Mouse (Mus musculus) G1E (cell line): Measurements from ENCODE around the gene Dcaf6. TPM values are rescaled to one million over a fixed set of nuclear protein-coding genes. Genes with fewer than 3 reads are reported as not detected.

Experiments used
- ATAC-seq: 2 replicates; pipeline ENCODE4 v1.8.0; 2016; ENCODE audit warnings: mild to moderate bottlenecking; ENCODE audit not compliant: insufficient number of reproducible peaks, poor library complexity, low FRiP score, severe bottlenecking; ENCODE audit errors: extremely low read depth
- DNase-seq: peaks from one replicate; pipeline ENCODE4 v3.0.0; 2012; ENCODE audit warnings: low spot score
- H3K27me3 ChIP-seq: 2 replicates; pipeline ENCODE4 v1.6.1; 2012; ENCODE audit warnings: mild to moderate bottlenecking, low read length, inconsistent platforms; ENCODE audit not compliant: insufficient read depth
- H3K36me3 ChIP-seq: replicated peaks from 2 replicates; pipeline ENCODE3; 2012; ENCODE audit warnings: mild to moderate bottlenecking, inconsistent platforms
- H3K4me1 ChIP-seq: 2 replicates; pipeline ENCODE4 v1.6.1; 2012; ENCODE audit warnings: low read depth, low read length, inconsistent platforms, mixed read lengths; ENCODE audit not compliant: insufficient read depth
- H3K4me3 ChIP-seq: 2 replicates; pipeline ENCODE4 v1.5.1; 2012; ENCODE audit warnings: low read depth, mild to moderate bottlenecking, inconsistent platforms, low read length, moderate library complexity, mixed read lengths
- H3K9me3 ChIP-seq: replicated peaks from 2 replicates; pipeline ENCODE4 v1.6.1; 2012; ENCODE audit warnings: inconsistent platforms
- CTCF ChIP-seq: IDR thresholded peaks from 2 replicates; pipeline ENCODE4 v1.5.1; 2012; ENCODE audit warnings: low read depth, low read length, inconsistent platforms, mixed read lengths
- GATA1 ChIP-seq: IDR thresholded peaks from 2 replicates; pipeline ENCODE4 v1.6.1; 2012; ENCODE audit warnings: borderline replicate concordance, low read length, inconsistent platforms, mixed read lengths
- GATA2 ChIP-seq: IDR thresholded peaks from 2 replicates; pipeline ENCODE4 v1.6.1; 2012; ENCODE audit warnings: low read depth, low read length, inconsistent platforms, borderline replicate concordance
- POLR2AphosphoS5 ChIP-seq: IDR thresholded peaks from 2 replicates; pipeline ENCODE4 v1.6.1; 2012; ENCODE audit warnings: low read depth, low read length, inconsistent platforms; ENCODE audit not compliant: insufficient replicate concordance
- TAL1 ChIP-seq: conservative IDR thresholded peaks from 2 replicates; pipeline ENCODE4 v1.6.1; 2012; ENCODE audit warnings: low read depth, low read length, inconsistent platforms, mixed read lengths
- polyA plus RNA-seq: library from polyadenylated mRNA; stranded (reverse); fragments of >175 nt; gene quantifications from 2 replicates; pipeline ENCODE4 v1.2.3, GENCODE M21; 2012
- total RNA-seq, 2 experiments: library from RNA; stranded (forward) in 1 of 2; stranded (reverse) in 1 of 2; fragments of 200-1000 nt in 1 of 2; fragments of >200 nt in 1 of 2; fragmentation: Nextera tagmentation in 1 of 2; gene quantifications; 2 replicates each; pipeline ENCODE4 v1.2.3; 2014 to 2017

Dcaf6 gene
- total RNA-seq (2014; fragmentation: Nextera tagmentation) (85.0 and 110 TPM in 2 replicates), total RNA-seq (2017) (60.4 and 65.7 TPM in 2 replicates), polyA plus RNA-seq (44.8 and 47.3 TPM in 2 replicates)

DNA sequence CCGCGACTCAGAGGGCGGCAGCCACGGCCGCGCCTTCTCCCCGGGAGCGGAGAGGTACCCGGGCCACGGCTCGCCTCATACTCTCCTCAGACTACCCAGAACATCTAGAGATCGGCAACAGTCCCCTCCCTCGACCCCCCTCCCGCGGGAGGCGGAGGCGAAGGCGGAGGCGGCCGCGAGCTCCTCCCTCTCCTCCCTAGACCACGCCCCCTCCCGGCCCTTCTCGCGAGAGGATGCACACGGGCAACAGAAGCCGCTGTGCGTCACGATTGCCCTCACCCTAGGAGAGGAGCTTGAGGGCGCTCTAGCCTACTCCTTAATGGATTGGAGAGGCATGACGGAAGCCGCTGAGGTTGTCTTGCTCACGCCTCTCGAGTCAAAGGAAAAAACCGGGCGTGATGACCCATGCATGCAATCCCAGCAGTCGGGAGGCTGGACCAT lies at the start of gene Dcaf6, which contains the start of gene Mpc2:
Dcaf6 (minus strand) TSS at position 116 of the 441 bp plus-strand sequence.
Mpc2 (plus strand) TSS at position 278 of the 441 bp plus-strand sequence.
- Histone ChIP-seq H3K9me3 (no peaks in the 10 kb centered on the region), H3K36me3 (peaks cover 4% of the 10 kb centered on the region), H3K4me3 (peak within 1 kb of the TSS; percentile 91), H3K4me1 (peaks cover 19% of the 10 kb centered on the region), H3K27me3 (no peaks in the 10 kb centered on the region)
- peak; percentile 83 for DNase-seq
- ATAC-seq: peak; percentile 71
- TF ChIP-seq POLR2AphosphoS5 (0 out of 2 replicates have a peak, but pooled peaks have one; percentile 32), GATA1 (no peak), GATA2 (no peak), TAL1 (no peak), CTCF (no peak)

DNA sequence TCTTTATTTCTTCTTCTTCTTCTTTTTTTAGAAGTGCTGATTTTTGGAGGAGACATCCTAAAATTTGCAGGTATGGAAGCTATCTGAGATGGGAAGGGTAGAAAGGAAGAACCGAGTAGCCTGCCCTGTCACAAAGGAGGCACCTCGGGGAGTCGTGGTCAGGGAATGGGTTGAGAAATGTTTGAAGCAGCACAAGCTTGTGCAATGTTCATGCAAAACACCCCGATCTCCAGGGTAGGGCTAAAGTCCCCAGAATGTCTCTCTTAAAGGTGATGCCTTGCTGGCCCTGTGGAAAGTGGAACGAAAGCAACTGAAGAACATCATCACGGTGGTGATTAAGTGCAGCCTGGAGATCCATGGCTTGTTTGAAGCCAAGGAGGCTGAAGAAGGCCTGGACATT lies 46.0 kb upstream of the Dcaf6 start:
- H3K9me3 ChIP-seq: no peaks in the 10 kb centered on the region
- H3K4me1 ChIP-seq: 0 out of 2 replicates have a peak, but pooled peaks cover 4% of the 10 kb centered on the region
- no peak overlapping the region for H3K4me3 ChIP-seq
- H3K27me3 ChIP-seq: peaks cover 19% of the 10 kb centered on the region
- ATAC-seq (no peak), DNase-seq (no peak)
- TF ChIP-seq POLR2AphosphoS5: no peak
- TF ChIP-seq TAL1: no peak
- no peak for TF ChIP-seq GATA1
- no peaks in the 10 kb centered on the region for H3K36me3 ChIP-seq

- no peak for DNase-seq
- no peak for ATAC-seq
These were observed 43.2 kb upstream of the Dcaf6 start for GRCm38 (mm10) chr1:165503307-165504024.

DNA sequence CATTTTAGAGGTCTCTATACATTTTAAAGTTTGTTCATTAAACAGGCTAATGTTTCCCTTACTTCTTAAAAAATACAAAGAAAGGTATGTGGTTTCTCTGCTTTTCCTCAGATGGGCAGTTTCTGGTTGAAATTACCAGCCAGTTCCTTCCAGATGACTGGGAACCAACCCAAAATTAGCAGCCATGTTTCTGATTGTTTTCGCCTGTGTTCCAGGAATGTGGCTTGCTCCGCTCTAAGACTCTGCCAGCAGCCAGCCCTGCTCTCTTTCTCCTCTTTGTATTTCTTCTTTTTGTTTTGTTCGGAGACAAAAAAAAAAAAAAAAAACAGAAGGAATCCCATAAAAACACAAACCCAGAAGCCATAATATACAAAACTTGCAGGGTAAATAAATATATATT lies 38.6 kb upstream of the Dcaf6 start:
- ATAC-seq (no peak), DNase-seq (no peak)
- Histone ChIP-seq H3K4me3 (no peak overlapping the region), H3K9me3 (no peaks in the 10 kb centered on the region), H3K27me3 (peaks cover 22% of the 10 kb centered on the region), H3K36me3 (no peaks in the 10 kb centered on the region), H3K4me1 (0 out of 2 replicates have a peak, but pooled peaks cover 4% of the 10 kb centered on the region)
- TF ChIP-seq GATA2: no peak
- no peak for TF ChIP-seq CTCF
- no peak for TF ChIP-seq GATA1
- TF ChIP-seq TAL1: no peak
- no peak for TF ChIP-seq POLR2AphosphoS5

More at GRCm38 (mm10) chr1:165503307-165504024, 43.2 kb upstream of the Dcaf6 start:
- Histone ChIP-seq H3K27me3 (peaks cover 15% of the 10 kb centered on the region), H3K4me3 (no peak overlapping the region), H3K9me3 (no peaks in the 10 kb centered on the region), H3K36me3 (no peaks in the 10 kb centered on the region), H3K4me1 (0 out of 2 replicates have a peak, but pooled peaks cover 4% of the 10 kb centered on the region)
- TF ChIP-seq GATA2: no peak
- no peak for TF ChIP-seq CTCF
- no peak for TF ChIP-seq TAL1
- TF ChIP-seq GATA1: no peak
- no peak for TF ChIP-seq POLR2AphosphoS5

- Histone ChIP-seq H3K4me1 (0 out of 2 replicates have a peak, but pooled peaks cover 3% of the 10 kb centered on the region), H3K9me3 (no peaks in the 10 kb centered on the region), H3K4me3 (no peak overlapping the region), H3K36me3 (peaks cover 3% of the 10 kb centered on the region), H3K27me3 (0 out of 2 replicates have a peak, but pooled peaks cover 2% of the 10 kb centered on the region)
- ATAC-seq (no peak), DNase-seq (no peak)
- TF ChIP-seq CTCF: no peak
- no peak for TF ChIP-seq POLR2AphosphoS5
- no peak for TF ChIP-seq GATA1
- no peak for TF ChIP-seq TAL1
- no peak for TF ChIP-seq GATA2
These were observed 28.9 kb upstream of the Dcaf6 start for GRCm38 (mm10) chr1:165489197-165489596.

DNA sequence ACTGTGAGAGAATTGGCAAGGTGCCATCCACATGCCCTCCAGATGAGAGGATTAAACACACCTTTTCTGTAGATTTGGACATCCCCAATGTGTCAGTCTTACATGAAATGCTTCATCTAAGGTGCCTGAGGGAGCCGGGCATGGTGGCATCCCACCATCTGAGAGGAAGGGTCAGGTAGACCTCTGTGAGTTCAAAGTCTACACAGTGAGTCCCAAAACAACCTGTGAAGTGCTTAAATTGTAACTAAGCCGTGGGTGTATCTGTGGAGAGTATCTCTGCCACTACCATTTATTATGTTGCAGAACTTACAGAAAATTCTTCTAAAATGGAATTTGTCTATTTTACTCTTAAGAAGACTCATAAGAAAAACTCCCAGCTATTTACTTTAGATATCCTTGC lies 25.8 kb upstream of the Dcaf6 start:
- no peaks in the 10 kb centered on the region for H3K27me3 ChIP-seq
- no peaks in the 10 kb centered on the region for H3K9me3 ChIP-seq
- ATAC-seq (no peak), DNase-seq (no peak)
- no peak overlapping the region for H3K4me3 ChIP-seq
- TF ChIP-seq GATA1 (no peak), POLR2AphosphoS5 (no peak), TAL1 (no peak), GATA2 (no peak), CTCF (no peak)
- peaks cover 23% of the 10 kb centered on the region for H3K36me3 ChIP-seq
- 0 out of 2 replicates have a peak, but pooled peaks cover 3% of the 10 kb centered on the region for H3K4me1 ChIP-seq
